Mouse (Mus musculus) liver, embryonic 13.5 days (tissue): ENCODE measurements around the gene Tex19.1. TPM values are rescaled to one million over a fixed set of nuclear protein-coding genes. Genes with fewer than 3 reads are reported as not detected.

Experiments
- ATAC-seq: fragments of 200-750 bp; cut with Nextera tagmentation; 2 replicates; pipeline ENCODE4 v1.8.0; 2017; ENCODE audit warnings: low read depth, mild to moderate bottlenecking, moderate number of reproducible peaks, moderate library complexity
- DNase-seq: peaks from one replicate; pipeline ENCODE4 v3.0.0; 2022
- H3K27ac ChIP-seq: fragments of 300-500 bp; sonication (generic); 2 replicates; pipeline ENCODE4 v1.5.1; 2015; ENCODE audit warnings: moderate library complexity, mild to moderate bottlenecking, inconsistent platforms
- H3K27me3 ChIP-seq: fragments of 300-500 bp; sonication (generic); 2 replicates; pipeline ENCODE4 v1.6.1; 2015; ENCODE audit warnings: mild to moderate bottlenecking, inconsistent platforms
- H3K36me3 ChIP-seq: fragments of 300-500 bp; sonication (generic); 2 replicates; pipeline ENCODE4 v1.6.1; 2015; ENCODE audit warnings: mild to moderate bottlenecking, inconsistent platforms
- H3K4me1 ChIP-seq: fragments of 300-500 bp; sonication (generic); replicated peaks from 2 replicates; pipeline ENCODE4 v1.6.1; 2015; ENCODE audit warnings: inconsistent platforms
- H3K4me2 ChIP-seq: fragments of 300-500 bp; sonication (generic); 2 replicates; pipeline ENCODE4 v1.6.1; 2015; ENCODE audit warnings: inconsistent platforms, mild to moderate bottlenecking, moderate library complexity
- H3K4me3 ChIP-seq: fragments of 300-500 bp; sonication (generic); replicated peaks from 2 replicates; pipeline ENCODE4 v1.5.1; 2015; ENCODE audit warnings: mild to moderate bottlenecking, inconsistent platforms
- H3K9ac ChIP-seq: fragments of 300-500 bp; sonication (generic); 2 replicates; pipeline ENCODE4 v1.6.1; 2015; ENCODE audit warnings: mild to moderate bottlenecking, inconsistent platforms
- H3K9me3 ChIP-seq: fragments of 300-500 bp; sonication (generic); replicated peaks from 2 replicates; pipeline ENCODE4 v1.6.1; 2016; ENCODE audit warnings: inconsistent platforms
- WGBS: fragments of 180-500 bp; shearing (Covaris S2); methylation state at CpG from one replicate; pipeline ENCODE4 v1.1.7; 2015; ENCODE audit not compliant: insufficient replicate concordance; 5-methylcytosine and 5-hydroxymethylcytosine counted together
- polyA plus RNA-seq: library from polyadenylated mRNA; unstranded; fragments of >200 nt; fragmentation: Nextera tagmentation; extraction: Ambion mirVana; gene quantifications from 2 replicates; pipeline ENCODE4 v1.2.1, GENCODE M21; 2015

The Tex19.1 gene
- polyA plus RNA-seq, 1 experiment from 2014 or later, result 0.09 TPM

DNA sequence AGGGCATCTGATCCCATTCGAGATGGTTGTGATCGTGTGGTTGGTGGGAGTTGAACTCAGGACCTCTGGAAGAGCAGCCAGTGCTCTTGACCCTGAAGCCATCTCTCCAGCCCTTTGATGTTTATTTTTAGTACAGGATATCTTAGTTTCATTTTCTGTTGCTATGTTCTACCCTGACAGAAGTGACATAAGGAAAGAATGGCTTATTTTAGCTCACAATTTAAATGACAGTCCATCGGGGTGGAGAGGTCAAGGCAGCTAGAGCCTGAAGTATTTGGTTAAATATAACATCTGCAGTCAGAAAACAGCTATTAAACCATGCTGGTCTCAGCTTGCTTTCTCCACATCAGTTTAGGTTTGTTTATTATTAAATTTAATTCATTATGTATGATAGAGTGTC, 24.8 kb upstream of the Tex19.1 start:
- 59% methylated on average over 3 of the region's 3 CpGs for WGBS
- H3K4me2 ChIP-seq, result no peak overlapping the region
- H3K4me3 ChIP-seq, result no peak overlapping the region
- H3K36me3 ChIP-seq, result no peaks in the 10 kb centered on the region
- H3K27me3 ChIP-seq, result no peaks in the 10 kb centered on the region
- H3K27ac ChIP-seq, result no peak overlapping the region
- ATAC-seq (no peak), DNase-seq (no peak)
- no peak overlapping the region for H3K9ac ChIP-seq
- H3K4me1 ChIP-seq, result peaks cover 29% of the 10 kb centered on the region
- no peaks in the 10 kb centered on the region for H3K9me3 ChIP-seq

DNA sequence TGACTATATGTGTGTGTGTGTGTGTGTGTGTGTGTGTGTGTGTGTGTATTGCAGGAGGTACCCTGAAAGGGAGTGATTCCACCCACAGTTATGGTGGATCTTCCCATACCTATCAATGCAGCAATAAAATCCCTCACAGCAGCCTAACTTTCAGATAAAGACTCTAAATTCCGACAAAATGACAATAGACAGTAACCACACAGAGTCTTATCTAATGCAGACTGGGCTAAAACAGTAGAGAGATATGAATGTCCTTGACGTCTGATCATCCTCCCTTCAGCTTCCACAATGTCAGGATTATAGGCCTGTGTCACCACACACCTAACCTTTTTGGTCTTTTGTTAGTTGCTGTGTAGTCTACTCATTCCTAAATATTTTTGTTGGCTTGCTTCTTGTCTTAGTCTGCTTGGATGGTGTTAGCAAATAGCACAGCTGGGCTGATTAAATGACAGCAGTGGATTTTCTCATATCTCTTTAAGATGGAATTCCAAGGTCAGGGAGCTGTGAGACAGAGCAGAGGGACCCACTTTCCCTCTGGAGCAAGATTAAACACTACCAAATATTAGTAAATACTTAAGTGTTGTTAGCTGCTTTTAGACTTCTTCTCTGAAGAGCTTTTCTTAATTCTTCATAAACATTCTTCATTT, 23.8 kb upstream of the Tex19.1 start:
- Histone ChIP-seq H3K4me3 (no peak overlapping the region), H3K9ac (no peak overlapping the region), H3K27ac (no peak overlapping the region), H3K36me3 (no peaks in the 10 kb centered on the region), H3K27me3 (no peaks in the 10 kb centered on the region), H3K4me2 (no peak overlapping the region), H3K9me3 (no peaks in the 10 kb centered on the region), H3K4me1 (peaks cover 31% of the 10 kb centered on the region)
- WGBS, result 10% methylated on average over 2 of the region's 2 CpGs
- DNase-seq (no peak), ATAC-seq (peak; percentile 29; the same call in 1 of the 2 replicates)

DNA sequence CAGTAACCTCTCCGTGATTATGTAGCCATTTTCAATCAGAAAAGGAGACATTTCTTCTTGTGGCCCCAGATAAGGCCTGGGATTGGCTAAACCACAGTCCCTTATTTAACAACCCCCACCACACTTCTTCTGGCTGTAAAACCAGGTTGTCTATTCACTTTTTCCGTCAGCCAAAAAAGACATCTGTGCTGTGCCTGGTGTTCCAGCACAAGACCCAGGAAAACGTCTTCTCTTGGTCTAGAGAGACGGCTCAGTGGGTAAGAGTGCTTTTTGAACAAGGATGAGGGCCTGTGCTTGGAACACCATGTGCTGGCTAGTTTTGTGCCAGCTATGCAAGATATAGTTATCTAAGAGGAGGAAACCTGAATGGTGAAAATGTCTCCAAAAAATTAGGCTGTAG, 22.5 kb upstream of the Tex19.1 start:
- Histone ChIP-seq H3K4me1 (peaks cover 28% of the 10 kb centered on the region), H3K9ac (no peak overlapping the region), H3K4me2 (no peak overlapping the region), H3K4me3 (no peak overlapping the region), H3K27ac (no peak overlapping the region), H3K27me3 (no peaks in the 10 kb centered on the region), H3K9me3 (no peaks in the 10 kb centered on the region), H3K36me3 (no peaks in the 10 kb centered on the region)
- DNase-seq, result no peak
- ATAC-seq, result no peak
- WGBS, result 57% methylated on average over 4 of the region's 4 CpGs

DNA sequence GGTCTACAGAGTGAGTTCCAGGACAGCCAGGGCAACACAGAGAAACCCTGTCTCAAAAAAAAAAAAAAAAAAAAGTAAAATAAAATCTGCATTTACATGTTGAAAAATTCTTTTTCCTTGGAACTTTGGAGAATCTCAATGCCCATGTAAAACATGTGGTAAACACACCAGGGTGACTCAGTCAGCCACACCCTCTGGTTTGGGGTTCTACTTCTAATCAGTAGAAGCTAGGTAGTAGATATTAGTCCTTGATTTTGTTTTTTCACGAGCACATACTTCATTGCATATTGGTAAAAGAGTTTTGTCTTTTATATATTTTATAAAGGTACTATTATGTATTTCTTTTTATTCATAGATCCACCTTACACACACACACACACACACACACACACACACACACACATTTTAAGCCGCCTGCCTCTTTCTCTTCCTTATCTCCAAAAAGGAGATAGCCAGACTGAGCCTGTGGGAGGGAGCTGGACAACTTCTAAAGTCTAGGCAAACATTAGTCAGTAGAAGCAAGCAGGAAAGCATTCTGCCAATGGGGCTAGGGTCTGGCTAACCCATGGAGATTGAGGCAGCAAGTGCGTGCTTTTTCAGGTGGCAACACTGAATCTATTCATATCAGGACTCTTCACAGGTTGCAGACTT, 20.3 kb upstream of the Tex19.1 start:
- no peak for DNase-seq
- H3K36me3 ChIP-seq, result no peaks in the 10 kb centered on the region
- no peak overlapping the region for H3K27ac ChIP-seq
- H3K9ac ChIP-seq, result no peak overlapping the region
- no peaks in the 10 kb centered on the region for H3K9me3 ChIP-seq
- no peak overlapping the region for H3K4me3 ChIP-seq
- H3K4me2 ChIP-seq, result no peak overlapping the region
- no peaks in the 10 kb centered on the region for H3K27me3 ChIP-seq
- no peak for ATAC-seq
- peaks cover 28% of the 10 kb centered on the region for H3K4me1 ChIP-seq
- 15% methylated on average over 3 of the region's 3 CpGs for WGBS

DNA sequence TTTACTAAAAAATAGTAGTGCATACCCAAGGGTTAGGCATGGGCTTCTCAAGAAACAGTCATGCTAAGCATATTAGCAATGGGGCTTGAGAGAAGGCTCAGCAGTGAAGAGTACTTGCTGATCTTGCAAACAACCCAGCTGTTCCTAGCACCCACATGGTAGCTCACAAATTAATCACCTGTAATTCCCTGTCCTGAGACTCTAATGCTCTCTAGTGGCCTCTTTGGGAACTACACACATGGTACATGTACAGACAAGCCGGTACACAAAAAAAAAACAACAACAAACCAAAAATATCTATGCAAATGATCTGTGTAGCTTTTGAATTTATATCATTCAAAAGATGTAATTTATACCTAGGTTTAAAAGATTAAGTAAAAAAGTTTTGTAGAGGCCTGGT, 19.5 kb upstream of the Tex19.1 start:
- no peak overlapping the region for H3K4me3 ChIP-seq
- H3K9me3 ChIP-seq, result no peaks in the 10 kb centered on the region
- H3K27ac ChIP-seq, result no peak overlapping the region
- no peak overlapping the region for H3K9ac ChIP-seq
- WGBS, result 68% methylated on average over 1 of the region's 1 CpGs
- peaks cover 28% of the 10 kb centered on the region for H3K4me1 ChIP-seq
- DNase-seq (peak; percentile 21), ATAC-seq (no peak)
- H3K36me3 ChIP-seq, result no peaks in the 10 kb centered on the region
- H3K27me3 ChIP-seq, result no peaks in the 10 kb centered on the region
- no peak overlapping the region for H3K4me2 ChIP-seq

DNA sequence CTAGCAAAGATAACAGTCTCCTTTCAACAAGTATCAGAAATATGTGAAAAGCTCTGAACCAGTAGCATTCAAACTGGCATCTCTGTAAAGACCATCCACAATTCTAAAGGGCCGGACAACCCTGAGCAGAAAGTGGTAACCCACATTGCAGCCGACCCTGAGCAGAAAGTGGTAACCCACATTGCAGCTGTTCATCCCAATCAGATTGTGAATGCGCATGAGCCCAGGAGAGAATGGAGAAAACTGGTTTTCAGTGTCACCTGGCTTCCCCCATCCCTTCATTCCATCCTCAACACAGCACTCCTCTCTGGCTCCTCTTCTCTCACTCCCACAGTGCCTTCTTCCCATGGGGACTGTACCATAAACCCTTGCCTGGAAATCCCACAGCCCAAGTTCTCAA, 18.5 kb upstream of the Tex19.1 start:
- no peaks in the 10 kb centered on the region for H3K36me3 ChIP-seq
- no peak overlapping the region for H3K27ac ChIP-seq
- no peaks in the 10 kb centered on the region for H3K9me3 ChIP-seq
- no peak overlapping the region for H3K9ac ChIP-seq
- H3K4me2 ChIP-seq, result no peak overlapping the region
- whole genome bisulfite sequencing, result 67% methylated on average over 3 of the region's 3 CpGs
- H3K27me3 ChIP-seq, result no peaks in the 10 kb centered on the region
- H3K4me1 ChIP-seq, result peaks cover 18% of the 10 kb centered on the region
- DNase-seq (no peak), ATAC-seq (no peak)
- no peak overlapping the region for H3K4me3 ChIP-seq

DNA sequence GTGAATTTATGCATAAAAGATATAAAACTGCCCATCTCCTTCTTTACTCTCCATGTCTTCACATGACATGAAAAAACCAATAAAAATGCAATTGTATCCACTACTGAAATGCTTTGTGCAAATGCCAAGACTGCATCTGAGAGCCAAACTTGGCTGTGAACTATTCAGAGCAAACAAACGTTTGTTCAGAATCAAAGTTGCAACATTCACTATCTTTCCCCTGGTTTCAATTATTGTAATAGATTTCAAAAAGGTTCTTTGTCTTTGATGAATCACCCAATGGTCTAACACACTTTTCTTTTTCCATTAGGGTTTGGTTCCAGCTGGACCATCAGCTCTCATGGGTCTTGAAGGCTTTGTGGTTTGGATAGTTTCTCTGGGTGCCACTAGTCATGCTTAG, 16.3 kb upstream of the Tex19.1 start:
- Histone ChIP-seq H3K36me3 (no peaks in the 10 kb centered on the region), H3K4me1 (peaks cover 10% of the 10 kb centered on the region), H3K4me3 (no peak overlapping the region), H3K27me3 (no peaks in the 10 kb centered on the region), H3K9me3 (no peaks in the 10 kb centered on the region), H3K9ac (no peak overlapping the region), H3K4me2 (no peak overlapping the region), H3K27ac (no peak overlapping the region)
- ATAC-seq (no peak), DNase-seq (no peak)
- WGBS, result 41% methylated on average over 1 of the region's 1 CpGs

DNA sequence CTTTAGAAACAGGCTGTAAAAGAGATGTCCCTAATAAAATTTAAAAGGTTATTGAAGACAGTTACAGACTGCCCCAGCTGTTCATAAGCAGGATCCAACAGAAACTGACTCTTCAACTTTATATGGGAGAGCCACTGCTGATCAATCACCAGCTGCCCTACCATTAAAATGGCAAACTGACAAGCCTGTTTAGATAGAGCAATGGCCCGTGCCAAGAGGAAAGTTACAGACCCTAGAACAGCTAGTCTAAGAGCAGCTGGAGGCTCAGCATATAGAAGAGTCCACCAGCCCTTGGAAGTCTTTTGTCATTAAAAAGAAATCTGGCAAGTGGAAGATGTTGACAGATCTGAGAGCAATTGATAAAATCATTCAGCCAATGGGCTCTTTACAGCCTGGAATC, 11.3 kb upstream of the Tex19.1 start:
- Histone ChIP-seq H3K27me3 (no peaks in the 10 kb centered on the region), H3K4me1 (peaks cover 12% of the 10 kb centered on the region), H3K4me2 (no peak overlapping the region), H3K4me3 (no peak overlapping the region), H3K9ac (no peak overlapping the region), H3K27ac (no peak overlapping the region), H3K9me3 (no peaks in the 10 kb centered on the region), H3K36me3 (no peaks in the 10 kb centered on the region)
- ATAC-seq, result no peak
- whole genome bisulfite sequencing, result 50% methylated on average over 1 of the region's 1 CpGs
- DNase-seq, result no peak

DNA sequence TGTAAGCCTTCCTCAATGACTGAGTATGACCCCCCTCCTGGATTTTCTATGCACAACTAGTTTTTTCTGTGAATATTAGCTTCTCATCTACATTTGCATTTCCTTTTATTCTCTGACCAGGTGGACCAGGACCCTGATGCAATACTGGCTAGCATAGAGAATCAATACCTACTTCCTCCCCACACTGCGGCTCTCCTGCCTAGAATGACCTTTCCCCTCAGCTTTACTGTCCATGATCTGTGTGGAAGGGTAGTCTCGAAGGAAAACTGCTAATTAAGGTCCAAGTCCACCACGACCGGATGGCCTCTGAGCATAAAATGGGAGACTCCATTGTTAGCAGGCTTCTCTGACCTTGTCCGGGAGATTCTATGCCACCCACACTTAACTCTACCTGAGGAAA, 8.3 kb upstream of the Tex19.1 start:
- WGBS, result 66% methylated on average over 5 of the region's 5 CpGs
- no peaks in the 10 kb centered on the region for H3K36me3 ChIP-seq
- no peak overlapping the region for H3K4me2 ChIP-seq
- H3K9ac ChIP-seq, result no peak overlapping the region
- no peaks in the 10 kb centered on the region for H3K27me3 ChIP-seq
- H3K9me3 ChIP-seq, result no peaks in the 10 kb centered on the region
- peak; percentile 58; the same call in 1 of the 2 replicates for ATAC-seq
- H3K27ac ChIP-seq, result peak overlapping the region; percentile 37; the same call in 1 of the 2 replicates
- peaks cover 15% of the 10 kb centered on the region for H3K4me1 ChIP-seq
- H3K4me3 ChIP-seq, result no peak overlapping the region
- no peak for DNase-seq

DNA sequence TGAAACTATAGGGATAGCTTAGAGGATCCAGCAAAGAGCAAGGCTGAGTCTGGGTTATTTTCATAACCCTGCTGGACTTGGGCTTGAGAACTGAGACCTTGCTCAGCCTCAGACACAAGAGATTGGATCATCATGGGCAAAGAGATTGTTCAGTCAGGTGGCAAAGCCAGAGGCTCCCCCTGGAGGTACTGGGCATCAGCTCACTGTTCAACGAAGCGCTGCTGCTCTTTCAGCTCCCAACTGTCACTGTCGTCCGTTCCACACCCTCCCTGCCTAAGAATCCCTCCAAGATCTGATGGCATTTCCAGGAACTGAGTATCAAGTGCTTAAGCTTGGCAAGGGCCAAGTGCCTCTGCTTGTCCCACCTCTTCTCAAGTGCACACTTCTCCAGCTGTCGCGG, 7.2 kb upstream of the Tex19.1 start:
- Histone ChIP-seq H3K4me3 (no peak overlapping the region), H3K9me3 (no peaks in the 10 kb centered on the region), H3K4me2 (no peak overlapping the region), H3K27me3 (no peaks in the 10 kb centered on the region), H3K4me1 (peaks cover 15% of the 10 kb centered on the region), H3K36me3 (no peaks in the 10 kb centered on the region), H3K27ac (no peak overlapping the region), H3K9ac (no peak overlapping the region)
- no peak for ATAC-seq
- WGBS, result 34% methylated on average over 6 of the region's 6 CpGs
- DNase-seq, result no peak

DNA sequence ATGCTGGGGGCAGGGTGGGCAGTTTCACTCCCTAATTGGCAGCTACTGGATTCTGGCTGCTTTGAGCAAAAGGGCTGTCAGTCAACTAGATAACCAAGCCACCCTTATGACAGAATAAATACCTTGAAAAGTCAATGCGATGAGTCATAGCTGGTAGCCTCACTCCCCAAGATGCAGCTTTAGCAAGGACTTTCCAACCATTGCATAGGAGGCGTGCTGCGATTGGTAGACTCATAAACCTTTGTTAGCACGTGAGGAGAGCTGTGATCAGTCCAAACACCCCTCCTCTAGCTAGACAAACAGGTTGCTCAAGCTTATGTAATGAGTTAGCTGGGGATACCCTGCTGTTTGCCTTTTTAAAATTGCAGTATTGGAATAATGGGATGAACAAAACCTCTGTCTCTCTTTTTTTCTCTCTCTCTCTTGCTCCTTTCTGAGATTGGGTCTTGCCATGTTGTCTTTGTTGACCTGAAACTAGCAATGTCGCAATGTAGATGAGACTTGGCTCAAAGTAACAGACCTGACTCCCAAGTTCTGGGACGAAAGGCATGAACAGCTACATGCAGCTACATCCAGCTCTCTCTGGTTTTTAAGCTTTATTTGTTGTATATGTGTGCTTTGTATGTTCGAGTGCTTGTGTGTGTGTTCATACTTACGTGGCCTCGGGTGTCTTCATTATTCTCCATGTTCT, 2.5 kb upstream of the Tex19.1 start:
- Histone ChIP-seq H3K27me3 (no peaks in the 10 kb centered on the region), H3K4me2 (no peak overlapping the region), H3K27ac (0 out of 2 replicates have a peak overlapping the region, but pooled peaks have one; percentile 25), H3K9ac (no peak overlapping the region), H3K4me3 (no peak overlapping the region), H3K4me1 (peaks cover 13% of the 10 kb centered on the region), H3K36me3 (no peaks in the 10 kb centered on the region), H3K9me3 (no peaks in the 10 kb centered on the region)
- DNase-seq (no peak), ATAC-seq (0 out of 2 replicates have a peak, but pooled peaks have one; percentile 32)
- WGBS, result 61% methylated on average over 9 of the region's 9 CpGs
